Mouse (Mus musculus): ENCODE measurements around the gene Gm26965. TPM values are rescaled to one million over a fixed set of nuclear protein-coding genes. Genes with fewer than 3 reads are reported as not detected.

The Gm26965 gene
- not detected in 2 replicates for polyA plus RNA-seq (2015; fragmentation: Nextera tagmentation; extraction: Ambion mirVana)

GRCm38 (mm10) chr13:67525753-67526410 lies at the start of gene Gm26965, which contains the start of gene Zfp87:
TSS of gene Gm26965 (minus strand) at chr13:67526151.
TSS of gene Zfp87 (minus strand) at chr13:67526177.
- ATAC-seq (ENCODE audit: insufficient number of reproducible peaks, low FRiP score, low TSS enrichment, low read depth), result peak; percentile 97

GRCm38 (mm10) chr13:67572591-67573189 lies 46.7 kb upstream of the Gm26965 start:
- Histone ChIP-seq H3K4me2 (replicated peaks) (no peak overlapping the region), H3K9ac (no peak overlapping the region), H3K9me3 (replicated peaks) (no peaks in the 10 kb centered on the region), H3K27me3 (no peaks in the 10 kb centered on the region), H3K27ac (replicated peaks) (no peak overlapping the region), H3K4me1 (no peaks in the 10 kb centered on the region), H3K4me3 (replicated peaks) (no peak overlapping the region), H3K36me3 (no peaks in the 10 kb centered on the region)
- no peak for ATAC-seq (ENCODE audit: insufficient number of reproducible peaks, low FRiP score, low TSS enrichment, low read depth)
- 70% methylated on average over 5 of the region's 5 CpGs for WGBS

More at GRCm38 (mm10) chr13:67525753-67526410, at the start of gene Gm26965, which contains the start of gene Zfp87:
- peaks cover 6% of the 10 kb centered on the region for H3K4me1 ChIP-seq
- no peaks in the 10 kb centered on the region for H3K27me3 ChIP-seq
- peak within 1 kb of the TSS; percentile 81 for H3K27ac ChIP-seq (replicated peaks)
- peak within 1 kb of the TSS; percentile 79 for H3K9ac ChIP-seq
- under 1% methylated on average over 27 of the region's 27 CpGs for WGBS
- H3K4me2 ChIP-seq (replicated peaks), result peak within 1 kb of the TSS; percentile 78
- no peaks in the 10 kb centered on the region for H3K9me3 ChIP-seq (replicated peaks)
- H3K36me3 ChIP-seq, result peaks cover 7% of the 10 kb centered on the region
- H3K4me3 ChIP-seq (replicated peaks), result peak within 1 kb of the TSS; percentile 92

GRCm38 (mm10) chr13:67553730-67554129 lies 27.8 kb upstream of the Gm26965 start, which contains the start of gene Zfp748:
TSS of gene Zfp748 (minus strand) at chr13:67553830.
- peak within 1 kb of the TSS; percentile 94 for H3K4me3 ChIP-seq (replicated peaks)
- peak within 1 kb of the TSS; percentile 59 for H3K4me2 ChIP-seq (replicated peaks)
- H3K27ac ChIP-seq (replicated peaks), result peak within 1 kb of the TSS; percentile 90
- 71% methylated on average over 4 of the region's 4 CpGs for WGBS
- peak within 1 kb of the TSS; percentile 81 for H3K9ac ChIP-seq
- H3K36me3 ChIP-seq, result no peaks in the 10 kb centered on the region
- H3K9me3 ChIP-seq (replicated peaks), result no peaks in the 10 kb centered on the region
- H3K27me3 ChIP-seq, result no peaks in the 10 kb centered on the region
- H3K4me1 ChIP-seq, result peaks cover 11% of the 10 kb centered on the region
- no peak for ATAC-seq (ENCODE audit: insufficient number of reproducible peaks, low FRiP score, low TSS enrichment, low read depth)

- under 1% methylated on average over 44 of the region's 44 CpGs for WGBS
- peak; percentile 93 for ATAC-seq (ENCODE audit: insufficient number of reproducible peaks, low FRiP score, low TSS enrichment, low read depth)
- Histone ChIP-seq H3K27me3 (no peaks in the 10 kb centered on the region), H3K4me2 (replicated peaks) (peak overlapping the region; percentile 59), H3K4me1 (peaks cover 11% of the 10 kb centered on the region), H3K36me3 (no peaks in the 10 kb centered on the region), H3K27ac (replicated peaks) (peak overlapping the region; percentile 90), H3K4me3 (replicated peaks) (peak overlapping the region; percentile 94), H3K9me3 (replicated peaks) (no peaks in the 10 kb centered on the region), H3K9ac (peak overlapping the region; percentile 81)
Observed at GRCm38 (mm10) chr13:67552505-67553346, 26.8 kb upstream of the Gm26965 start.

- H3K9ac ChIP-seq, result no peak overlapping the region
- H3K4me2 ChIP-seq (replicated peaks), result no peak overlapping the region
- no peak overlapping the region for H3K27ac ChIP-seq (replicated peaks)
- ATAC-seq (ENCODE audit: insufficient number of reproducible peaks, low FRiP score, low TSS enrichment, low read depth), result no peak
- 0 out of 2 replicates have a peak, but pooled peaks cover 6% of the 10 kb centered on the region for H3K9me3 ChIP-seq (replicated peaks)
- no peaks in the 10 kb centered on the region for H3K27me3 ChIP-seq
- peaks cover 45% of the 10 kb centered on the region for H3K36me3 ChIP-seq
- no peaks in the 10 kb centered on the region for H3K4me1 ChIP-seq
- H3K4me3 ChIP-seq (replicated peaks), result no peak overlapping the region
- 79% methylated on average over 1 of the region's 1 CpGs for WGBS
Observed at GRCm38 (mm10) chr13:67545941-67546340, 20.0 kb upstream of the Gm26965 start.

GRCm38 (mm10) chr13:67527049-67527730 lies 1.2 kb upstream of the Gm26965 start:
- Histone ChIP-seq H3K36me3 (no peaks in the 10 kb centered on the region), H3K27ac (replicated peaks) (no peak overlapping the region), H3K4me1 (peaks cover 6% of the 10 kb centered on the region), H3K9me3 (replicated peaks) (no peaks in the 10 kb centered on the region), H3K4me3 (replicated peaks) (no peak overlapping the region), H3K4me2 (replicated peaks) (no peak overlapping the region), H3K27me3 (no peaks in the 10 kb centered on the region), H3K9ac (no peak overlapping the region)
- 73% methylated on average over 3 of the region's 3 CpGs for WGBS
- ATAC-seq (ENCODE audit: insufficient number of reproducible peaks, low FRiP score, low TSS enrichment, low read depth), result no peak

- peaks cover 6% of the 10 kb centered on the region for H3K4me1 ChIP-seq
- peak overlapping the region; percentile 69; the same call in 1 of the 2 replicates for H3K4me2 ChIP-seq (replicated peaks)
- 0 out of 2 replicates have a peak, but pooled peaks cover 3% of the 10 kb centered on the region for H3K36me3 ChIP-seq
- no peak overlapping the region for H3K27ac ChIP-seq (replicated peaks)
- 78% methylated on average over 1 of the region's 1 CpGs for WGBS
- ATAC-seq (ENCODE audit: insufficient number of reproducible peaks, low FRiP score, low TSS enrichment, low read depth), result no peak
- no peaks in the 10 kb centered on the region for H3K27me3 ChIP-seq
- no peaks in the 10 kb centered on the region for H3K9me3 ChIP-seq (replicated peaks)
- H3K9ac ChIP-seq, result no peak overlapping the region
- H3K4me3 ChIP-seq (replicated peaks), result no peak overlapping the region
Observed at GRCm38 (mm10) chr13:67500908-67501307, 25.0 kb downstream of the Gm26965 start.

- H3K4me3 ChIP-seq (replicated peaks), result peak within 1 kb of the TSS; percentile 81
- peak within 1 kb of the TSS; percentile 69 for H3K4me2 ChIP-seq (replicated peaks)
- peak within 1 kb of the TSS; percentile 66 for H3K9ac ChIP-seq
- H3K9me3 ChIP-seq (replicated peaks), result 0 out of 2 replicates have a peak, but pooled peaks cover 1% of the 10 kb centered on the region
- H3K27ac ChIP-seq (replicated peaks), result peak within 1 kb of the TSS; percentile 66
- peak; percentile 88 for ATAC-seq (ENCODE audit: insufficient number of reproducible peaks, low FRiP score, low TSS enrichment, low read depth)
- H3K36me3 ChIP-seq, result peaks cover 10% of the 10 kb centered on the region
- no peaks in the 10 kb centered on the region for H3K27me3 ChIP-seq
- under 1% methylated on average over 22 of the region's 22 CpGs for WGBS
- H3K4me1 ChIP-seq, result peaks cover 6% of the 10 kb centered on the region
Observed at GRCm38 (mm10) chr13:67500084-67500719, 25.7 kb downstream of the Gm26965 start, which contains the start of gene Zfp58. TSS of gene Zfp58 (minus strand) at chr13:67500555.

GRCm38 (mm10) chr13:67495631-67496030 lies 30.3 kb downstream of the Gm26965 start:
- Histone ChIP-seq H3K9me3 (replicated peaks) (peaks cover 35% of the 10 kb centered on the region), H3K9ac (no peak overlapping the region), H3K4me1 (peaks cover 6% of the 10 kb centered on the region), H3K27ac (replicated peaks) (no peak overlapping the region), H3K27me3 (no peaks in the 10 kb centered on the region), H3K4me3 (replicated peaks) (no peak overlapping the region), H3K36me3 (peaks cover 51% of the 10 kb centered on the region), H3K4me2 (replicated peaks) (no peak overlapping the region)
- ATAC-seq (ENCODE audit: insufficient number of reproducible peaks, low FRiP score, low TSS enrichment, low read depth), result no peak
- 94% methylated on average over 1 of the region's 1 CpGs for WGBS

GRCm38 (mm10) chr13:67484424-67484811 lies 41.5 kb downstream of the Gm26965 start:
- Histone ChIP-seq H3K4me1 (peaks cover 4% of the 10 kb centered on the region), H3K9me3 (replicated peaks) (no peaks in the 10 kb centered on the region), H3K27me3 (no peaks in the 10 kb centered on the region), H3K9ac (peak overlapping the region; percentile 55; the same call in 1 of the 2 replicates), H3K4me2 (replicated peaks) (peak overlapping the region; percentile 55), H3K4me3 (replicated peaks) (peak overlapping the region; percentile 68), H3K36me3 (peaks cover 21% of the 10 kb centered on the region), H3K27ac (replicated peaks) (peak overlapping the region; percentile 58; the same call in 1 of the 2 replicates)
- ATAC-seq (ENCODE audit: insufficient number of reproducible peaks, low FRiP score, low TSS enrichment, low read depth), result peak; percentile 52; the same call in 1 of the 2 replicates
- 32% methylated on average over 8 of the region's 8 CpGs for WGBS
